Mouse (Mus musculus): Measurements from ENCODE around the gene Mrtfa. TPM values are rescaled to one million over a fixed set of nuclear protein-coding genes. Genes with fewer than 3 reads are reported as not detected.

The Mrtfa gene
- total RNA-seq, 2 experiments from 2014 or later = 2.5 to 23.5 TPM

- no peak for ATAC-seq (replicated peaks; ENCODE audit: low FRiP score, low TSS enrichment, poor library complexity, severe bottlenecking)
Measured at GRCm38 (mm10) chr15:81080405-81080804, 110.2 kb downstream of the Mrtfa start.

GRCm38 (mm10) chr15:81079255-81079654, 111.3 kb downstream of the Mrtfa start:
- ATAC-seq (replicated peaks; ENCODE audit: low FRiP score, low TSS enrichment, poor library complexity, severe bottlenecking) = no peak

- ATAC-seq (replicated peaks; ENCODE audit: low FRiP score, low TSS enrichment, poor library complexity, severe bottlenecking) = 0 out of 2 replicates have a peak, but pooled peaks have one; percentile 59
Measured at GRCm38 (mm10) chr15:81077551-81077950, 113.0 kb downstream of the Mrtfa start.

- no peak for ATAC-seq (replicated peaks; ENCODE audit: low FRiP score, low TSS enrichment, poor library complexity, severe bottlenecking)
Measured at GRCm38 (mm10) chr15:81074543-81074942, 116.0 kb downstream of the Mrtfa start.

GRCm38 (mm10) chr15:81073751-81074150, 116.8 kb downstream of the Mrtfa start:
- no peak for ATAC-seq (replicated peaks; ENCODE audit: low FRiP score, low TSS enrichment, poor library complexity, severe bottlenecking)

- ATAC-seq (replicated peaks; ENCODE audit: low FRiP score, low TSS enrichment, poor library complexity, severe bottlenecking) = no peak
Measured at GRCm38 (mm10) chr15:81072748-81073147, 117.8 kb downstream of the Mrtfa start.

- ATAC-seq (replicated peaks; ENCODE audit: low FRiP score, low TSS enrichment, poor library complexity, severe bottlenecking) = no peak
Measured at GRCm38 (mm10) chr15:81070470-81070869, 120.1 kb downstream of the Mrtfa start.

- ATAC-seq (replicated peaks; ENCODE audit: low FRiP score, low TSS enrichment, poor library complexity, severe bottlenecking) = no peak
Measured at GRCm38 (mm10) chr15:81068641-81069381, 121.7 kb downstream of the Mrtfa start.

- ATAC-seq (replicated peaks; ENCODE audit: low FRiP score, low TSS enrichment, poor library complexity, severe bottlenecking) = no peak
Measured at GRCm38 (mm10) chr15:81067761-81068160, 122.8 kb downstream of the Mrtfa start.

- no peak for ATAC-seq (replicated peaks; ENCODE audit: low FRiP score, low TSS enrichment, poor library complexity, severe bottlenecking)
Measured at GRCm38 (mm10) chr15:81066976-81067375, 123.6 kb downstream of the Mrtfa start.

GRCm38 (mm10) chr15:81064661-81065060, 125.9 kb downstream of the Mrtfa start:
- no peak for ATAC-seq (replicated peaks; ENCODE audit: low FRiP score, low TSS enrichment, poor library complexity, severe bottlenecking)

- ATAC-seq (replicated peaks; ENCODE audit: low FRiP score, low TSS enrichment, poor library complexity, severe bottlenecking) = 0 out of 2 replicates have a peak, but pooled peaks have one; percentile 61
Measured at GRCm38 (mm10) chr15:81064143-81064542, 126.4 kb downstream of the Mrtfa start.

- ATAC-seq (replicated peaks; ENCODE audit: low FRiP score, low TSS enrichment, poor library complexity, severe bottlenecking) = no peak
Measured at GRCm38 (mm10) chr15:81062616-81063015, 127.9 kb downstream of the Mrtfa start.

- ATAC-seq (replicated peaks; ENCODE audit: low FRiP score, low TSS enrichment, poor library complexity, severe bottlenecking) = no peak
Measured at GRCm38 (mm10) chr15:81062175-81062588, 128.4 kb downstream of the Mrtfa start.

- no peak for ATAC-seq (replicated peaks; ENCODE audit: low FRiP score, low TSS enrichment, poor library complexity, severe bottlenecking)
Measured at GRCm38 (mm10) chr15:81060975-81061374, 129.6 kb downstream of the Mrtfa start.

GRCm38 (mm10) chr15:81057736-81058135, 132.8 kb downstream of the Mrtfa start:
- no peak for ATAC-seq (replicated peaks; ENCODE audit: low FRiP score, low TSS enrichment, poor library complexity, severe bottlenecking)

GRCm38 (mm10) chr15:81055488-81055887, 135.1 kb downstream of the Mrtfa start:
- ATAC-seq (replicated peaks; ENCODE audit: low FRiP score, low TSS enrichment, poor library complexity, severe bottlenecking) = no peak

- no peak for ATAC-seq (replicated peaks; ENCODE audit: low FRiP score, low TSS enrichment, poor library complexity, severe bottlenecking)
Measured at GRCm38 (mm10) chr15:81052491-81052890, 138.1 kb downstream of the Mrtfa start.

GRCm38 (mm10) chr15:81050488-81050887, 140.1 kb downstream of the Mrtfa start:
- ATAC-seq (replicated peaks; ENCODE audit: low FRiP score, low TSS enrichment, poor library complexity, severe bottlenecking) = no peak

GRCm38 (mm10) chr15:81049401-81050053, 141.0 kb downstream of the Mrtfa start:
- ATAC-seq (replicated peaks; ENCODE audit: low FRiP score, low TSS enrichment, poor library complexity, severe bottlenecking) = 0 out of 2 replicates have a peak, but pooled peaks have one; percentile 27

- ATAC-seq (replicated peaks; ENCODE audit: low FRiP score, low TSS enrichment, poor library complexity, severe bottlenecking) = peak; percentile 89
Measured at GRCm38 (mm10) chr15:81047497-81047896, 143.1 kb downstream of the Mrtfa start.
